Mouse (Mus musculus): ENCODE data around the gene 4930402H24Rik.

DNA sequence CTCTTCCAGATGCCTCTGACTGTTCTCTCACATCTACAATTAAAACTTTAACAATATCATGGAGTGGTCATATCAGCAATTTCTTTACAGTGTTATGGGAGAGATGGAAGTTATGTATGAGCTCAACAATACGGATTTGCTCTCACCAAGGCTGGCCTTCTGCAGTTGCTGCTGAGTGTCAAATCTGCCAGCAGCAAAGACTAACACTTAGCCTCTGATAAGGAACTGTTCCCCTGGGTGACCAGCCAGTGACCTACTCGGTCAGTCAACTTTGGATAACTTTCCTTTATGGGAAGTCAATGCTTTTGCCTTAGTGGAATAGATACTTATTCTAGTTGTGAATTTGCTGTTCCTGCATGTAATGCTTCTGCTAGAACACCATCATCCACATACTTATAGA lies 62.6 kb downstream of the 4930402H24Rik start:
- TF ChIP-seq CTCF (IDR thresholded peaks at IDR 0.05; ENCODE audit: extremely low read depth, insufficient read length, insufficient replicate concordance, low read depth, low read length) = no peak
- TF ChIP-seq POLR2A (IDR thresholded peaks at IDR 0.05; ENCODE audit: low read depth, low read length) = no peak
